Mouse (Mus musculus) lung, postnatal 10 days (tissue): Measurements from ENCODE around the gene 2200002D01Rik.
A peak's percentile ranks its signal among the peaks of the same experiment; 100 is the strongest.
"Not testable (repeated sequence)": the region's sequence is repeated elsewhere in the genome, so short reads cannot be mapped to it uniquely, and the experiment has no call there.

Source experiments
- DNase-seq: peaks from one replicate; pipeline ENCODE4 v3.0.0; 2021

2200002D01Rik gene

DNA sequence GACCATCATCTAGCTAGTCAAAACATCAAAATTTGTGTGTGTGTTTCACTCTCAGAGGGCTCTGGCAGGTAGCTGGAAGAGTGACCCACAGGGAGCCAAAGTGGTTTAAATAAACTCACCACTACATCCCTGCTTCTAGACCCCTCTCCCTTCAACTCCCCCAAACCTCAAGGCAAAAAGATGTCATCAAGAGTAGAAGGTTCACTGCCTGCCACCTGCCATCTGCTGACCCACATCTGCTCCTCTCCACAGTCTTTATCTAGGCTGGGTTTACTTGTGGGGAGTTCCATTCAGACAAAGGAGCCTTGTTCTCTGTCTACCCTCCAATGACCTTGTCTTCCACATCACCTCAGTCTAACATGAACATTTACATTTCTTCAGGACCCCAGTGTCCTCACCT is 31.0 kb upstream of the 2200002D01Rik start:
- DNase-seq = no peak

DNA sequence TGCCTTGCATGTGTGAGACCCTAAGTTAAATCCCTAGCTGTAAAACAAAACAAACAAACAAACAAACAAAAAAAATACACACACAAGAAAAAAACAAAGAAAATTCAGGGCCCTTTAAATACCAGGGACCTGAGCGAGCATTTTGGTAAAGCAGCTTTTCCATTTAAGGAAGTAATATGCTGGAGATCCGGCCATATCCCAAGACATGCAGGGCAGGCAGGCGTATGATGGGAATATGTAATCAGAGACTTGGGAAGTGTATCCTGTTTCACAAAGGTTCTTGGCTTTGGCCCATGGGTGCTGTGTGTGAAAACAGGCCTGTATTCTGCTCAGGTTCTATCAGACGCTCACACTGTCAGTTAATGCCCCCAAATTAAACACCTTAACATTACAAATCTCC is 29.2 kb upstream of the 2200002D01Rik start:
- no peak for DNase-seq

DNA sequence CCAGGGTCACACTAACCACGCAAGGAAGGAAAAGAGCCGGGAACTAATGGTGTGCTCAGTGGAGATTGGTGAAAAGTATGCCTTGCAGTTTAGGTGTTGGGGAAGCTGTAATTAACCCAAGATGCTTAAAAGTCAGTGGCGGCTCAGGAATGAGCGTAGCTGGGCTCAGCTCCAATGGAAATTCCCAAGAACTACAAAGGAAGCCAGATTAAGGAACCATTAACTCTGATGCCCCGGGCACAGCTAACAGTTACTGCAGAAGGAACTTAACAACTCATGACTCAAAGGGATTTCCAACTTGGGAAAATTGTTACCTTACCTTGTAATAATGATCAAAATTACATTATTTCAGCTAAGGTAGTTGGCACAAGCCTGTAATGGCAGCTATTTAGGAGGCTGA is 28.4 kb upstream of the 2200002D01Rik start:
- no peak for DNase-seq

DNA sequence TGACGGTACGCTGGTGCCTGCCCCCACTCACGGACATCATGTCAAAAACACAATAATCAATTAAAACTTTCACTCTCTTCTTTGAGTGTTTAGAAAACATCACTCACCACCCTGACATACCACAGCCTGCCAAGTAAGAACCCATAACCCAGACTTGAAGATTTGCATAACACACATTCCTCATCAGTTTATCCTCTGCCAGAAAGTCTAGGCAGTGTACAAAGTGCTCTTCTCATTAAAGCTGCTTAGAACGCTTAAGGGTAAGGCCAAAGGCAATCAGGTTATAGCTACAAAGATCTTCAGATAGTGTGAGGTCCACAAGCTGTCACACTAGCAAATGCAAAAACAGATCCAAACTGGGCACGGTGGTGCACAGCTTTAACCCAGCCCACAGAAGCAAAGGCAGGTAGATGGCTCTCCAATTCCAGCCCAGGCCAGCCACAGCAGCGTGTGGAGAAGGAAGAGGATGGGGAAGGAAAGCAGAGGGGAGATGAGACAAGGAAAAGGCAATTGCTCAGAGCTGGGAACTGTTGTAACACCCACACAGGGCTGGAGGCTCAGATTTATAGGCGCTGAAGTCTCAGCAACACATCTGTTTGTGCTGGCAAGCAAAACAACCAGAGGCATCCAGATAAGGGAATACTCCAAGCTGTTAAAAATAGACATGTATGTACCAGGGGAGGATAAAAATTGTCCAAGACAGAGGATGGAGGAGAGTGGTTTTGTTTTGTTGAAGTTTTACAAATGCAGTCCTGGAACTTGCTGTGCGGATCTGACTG is 23.6 kb upstream of the 2200002D01Rik start:
- peak; percentile 47 for DNase-seq

DNA sequence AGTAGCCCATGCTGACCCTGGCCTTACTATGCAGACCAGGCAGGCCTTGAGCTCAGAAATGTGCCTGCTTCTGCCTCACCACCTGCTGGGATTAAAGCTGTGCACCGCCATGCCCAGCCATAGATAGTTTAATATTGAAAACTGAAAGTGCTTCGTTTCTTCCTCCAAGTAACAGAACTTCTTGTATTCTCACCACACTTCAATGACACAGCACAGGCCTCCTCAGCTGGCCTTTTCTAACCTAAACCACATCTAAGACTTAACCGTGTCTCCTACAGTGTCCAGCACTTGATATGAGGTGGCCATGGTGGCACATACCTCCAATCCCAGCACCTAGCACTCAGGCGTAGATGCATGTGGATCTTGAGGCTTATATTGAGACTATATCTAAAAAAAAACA is 22.2 kb upstream of the 2200002D01Rik start:
- no peak for DNase-seq

DNA sequence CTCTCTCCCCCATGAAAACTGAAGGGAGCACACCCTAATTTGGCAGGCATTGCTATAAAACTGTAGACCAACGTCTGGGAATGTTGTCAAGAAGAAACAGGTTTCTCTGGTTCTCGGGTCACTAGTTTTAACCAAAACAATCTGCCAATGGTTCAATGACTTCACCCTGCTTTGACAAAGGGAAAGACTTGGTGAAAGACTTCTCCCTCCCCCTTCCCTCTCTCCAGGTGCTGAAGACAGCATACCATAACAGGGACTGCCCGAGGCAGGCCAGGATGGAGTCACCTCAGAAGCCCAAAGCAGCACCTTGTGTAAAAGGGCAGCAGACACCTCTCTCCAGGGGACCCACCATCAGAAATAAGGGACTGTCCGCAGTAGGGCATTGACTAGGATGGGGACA is 18.7 kb upstream of the 2200002D01Rik start:
- no peak for DNase-seq

DNA sequence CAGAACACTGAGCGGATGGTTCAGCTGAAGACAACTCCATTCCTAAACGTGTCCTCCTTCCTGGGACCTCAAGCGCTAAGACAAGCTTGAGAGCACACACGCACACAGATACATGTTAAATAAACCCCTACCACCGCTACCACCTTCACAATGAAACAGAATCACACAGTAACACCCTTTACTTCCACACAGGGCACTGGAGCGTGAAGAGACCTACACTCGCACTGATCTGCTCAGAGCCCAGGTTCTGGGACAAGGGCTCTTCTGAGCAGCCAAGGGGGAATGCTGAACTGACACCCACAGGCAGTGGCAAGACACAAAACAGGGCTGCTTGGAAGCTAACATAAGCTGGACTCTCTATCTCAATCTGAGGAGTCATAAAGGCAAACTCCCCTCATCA is 17.4 kb upstream of the 2200002D01Rik start:
- no peak for DNase-seq

DNA sequence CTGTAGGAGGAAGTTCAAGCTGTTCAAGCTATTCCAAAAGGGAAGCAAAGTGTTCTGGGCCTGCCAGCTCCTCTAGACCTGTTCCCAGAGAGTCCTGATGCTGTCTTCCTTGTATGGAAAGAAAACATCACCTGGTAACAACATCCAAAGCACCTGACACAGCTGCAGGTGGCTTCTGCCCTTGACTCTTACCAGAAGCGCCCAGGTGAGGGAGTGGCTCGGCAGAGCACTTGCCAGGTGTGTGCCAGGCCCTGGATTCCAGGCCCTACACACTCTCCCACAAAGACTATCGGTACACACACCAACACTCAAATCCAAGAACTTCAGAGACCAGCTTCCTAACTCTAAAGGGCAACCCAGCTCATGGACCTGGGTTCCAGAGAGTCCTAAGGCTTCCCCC is 15.6 kb upstream of the 2200002D01Rik start:
- DNase-seq = no peak

DNA sequence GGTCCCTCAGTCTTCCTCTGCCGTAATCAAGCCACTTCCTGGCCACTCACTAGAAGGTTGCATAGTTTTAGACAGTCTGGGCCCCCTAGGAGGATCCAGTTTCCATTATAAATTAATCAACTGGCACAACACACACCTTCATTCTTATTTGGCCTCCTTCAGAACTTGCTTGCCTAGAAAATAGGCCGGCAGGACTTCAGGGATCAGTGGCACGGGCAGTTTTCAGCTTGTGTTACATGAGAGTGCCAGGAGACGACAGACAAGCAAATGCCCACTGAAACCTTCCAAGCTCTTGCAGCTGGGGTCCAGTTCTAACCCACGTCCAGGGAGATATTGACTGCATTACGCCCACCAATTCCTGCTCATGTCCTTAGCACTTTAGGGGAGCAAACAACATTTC is 13.9 kb upstream of the 2200002D01Rik start:
- no peak for DNase-seq

DNA sequence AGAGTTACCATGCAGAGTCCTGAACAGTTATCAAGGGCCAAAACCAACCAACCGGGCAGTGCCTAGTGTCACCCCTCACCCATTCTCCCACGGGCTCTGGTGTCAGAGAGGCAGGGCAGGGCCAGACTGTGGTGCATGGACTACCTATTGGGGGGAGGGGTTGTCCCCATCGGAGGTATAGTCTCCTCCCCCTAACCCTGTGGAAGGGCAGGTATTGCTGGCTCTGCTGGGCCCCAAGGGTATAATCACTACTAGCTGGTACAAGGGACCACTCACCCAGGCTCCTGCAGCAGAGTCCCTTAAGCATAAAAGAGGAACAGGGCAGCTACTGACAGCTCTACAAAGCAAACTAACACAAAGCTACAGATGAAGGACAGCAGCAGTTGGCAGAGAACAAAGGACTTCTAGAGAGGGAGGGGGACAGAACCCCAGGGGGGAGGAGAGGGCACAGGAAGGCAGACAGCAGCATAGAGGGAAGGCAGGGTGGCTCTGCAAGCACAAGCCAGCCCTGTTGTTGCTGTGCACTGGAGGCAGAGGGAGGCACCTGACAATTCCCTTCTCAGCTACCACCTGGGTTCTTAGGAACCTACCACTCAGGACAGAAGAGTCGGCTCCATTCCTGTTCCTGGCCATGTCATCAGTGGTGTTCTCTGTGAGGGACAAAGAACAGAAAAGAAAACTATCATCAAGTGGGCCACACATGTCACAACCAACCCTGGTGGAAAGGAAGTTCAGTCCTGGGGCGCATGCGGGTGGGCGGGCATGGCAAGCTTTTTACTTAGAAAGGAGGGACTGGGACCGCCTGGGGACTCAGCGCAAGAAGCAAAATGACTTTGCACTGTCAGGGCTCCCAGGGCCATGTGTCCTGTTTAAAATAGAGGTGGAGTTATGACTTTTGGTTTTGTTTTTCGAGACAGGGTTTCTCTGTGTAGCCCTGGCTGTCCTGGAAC is 11.8 kb upstream of the 2200002D01Rik start:
- DNase-seq = no peak

DNA sequence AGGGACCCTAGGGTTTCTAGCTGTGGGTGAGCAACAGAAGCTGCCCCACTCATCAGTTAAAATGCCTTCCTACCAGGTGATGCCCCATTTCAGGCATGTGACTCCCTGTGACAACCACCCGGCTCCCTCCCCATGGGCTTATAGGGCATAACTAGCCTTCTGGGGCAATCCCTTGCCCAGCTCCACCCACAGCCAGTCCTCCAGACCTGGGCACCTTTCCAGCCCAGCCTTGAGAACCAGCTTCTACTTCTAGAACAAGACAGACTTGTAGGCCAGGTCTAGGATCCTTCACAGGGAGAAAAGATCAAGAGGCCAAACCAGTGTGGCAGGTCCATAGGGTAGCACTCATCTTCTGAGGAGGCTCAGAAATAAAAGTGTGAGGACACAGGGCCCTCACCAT is 9.1 kb upstream of the 2200002D01Rik start:
- peak; percentile 80 for DNase-seq

DNA sequence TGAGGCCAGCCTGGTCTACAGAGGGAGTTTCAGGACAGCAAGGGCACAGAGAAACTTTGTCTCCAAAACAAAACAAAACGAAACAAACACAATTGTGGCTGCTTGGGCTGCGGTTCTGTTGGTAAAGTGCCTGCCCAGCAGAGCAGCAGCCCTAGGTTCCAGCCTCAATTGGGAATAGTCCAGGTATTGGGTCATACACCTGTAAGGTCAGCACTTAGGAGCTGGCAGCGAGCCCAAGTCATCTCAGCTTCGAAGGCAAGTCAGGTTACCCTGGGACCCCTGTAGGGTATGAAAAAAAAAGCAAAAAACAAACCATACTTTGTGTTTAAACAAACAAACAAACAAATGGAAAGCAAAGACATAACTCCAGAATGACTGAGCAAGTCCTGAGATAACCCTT is 7.6 kb upstream of the 2200002D01Rik start:
- DNase-seq = no peak

DNA sequence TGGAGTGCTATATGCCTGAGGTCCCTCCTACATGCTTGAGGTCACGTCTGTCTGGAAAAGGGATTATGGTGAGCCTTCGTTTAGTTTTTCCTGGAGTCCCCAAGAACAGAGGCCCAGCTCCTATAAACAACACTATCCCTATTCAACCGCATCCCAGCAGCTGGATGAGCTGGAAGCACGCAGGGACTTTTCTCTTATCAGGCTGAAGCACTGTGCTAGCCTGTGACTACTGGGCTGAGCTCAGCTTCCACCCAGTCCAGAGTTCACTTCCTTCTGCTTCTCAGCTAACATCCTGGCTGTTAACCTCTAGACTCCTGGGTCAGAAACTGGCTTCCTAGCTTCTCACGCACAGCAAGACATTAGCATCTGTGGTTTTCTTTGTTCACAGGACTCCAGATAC is 5.6 kb upstream of the 2200002D01Rik start:
- no peak for DNase-seq

DNA sequence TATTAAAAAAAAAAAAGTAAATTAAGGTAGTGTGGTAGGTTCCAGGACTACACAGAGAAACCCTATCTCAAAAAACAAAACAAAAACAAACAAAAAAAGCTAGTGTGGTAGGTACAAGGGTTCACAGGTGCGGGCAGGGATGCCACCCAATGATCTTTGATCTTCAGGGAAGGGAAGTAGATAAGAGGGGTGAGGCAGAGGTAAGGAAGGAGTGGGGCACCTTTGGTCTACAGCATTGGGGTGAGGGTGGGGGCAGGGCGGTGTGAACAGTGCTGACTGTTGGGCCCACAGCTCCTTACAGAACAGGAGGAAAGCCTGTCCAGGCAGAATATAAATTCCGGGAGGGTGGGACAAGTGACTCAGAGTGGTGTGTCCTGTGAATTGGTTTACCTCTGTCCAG is 2.9 kb upstream of the 2200002D01Rik start:
- DNase-seq = no peak

DNA sequence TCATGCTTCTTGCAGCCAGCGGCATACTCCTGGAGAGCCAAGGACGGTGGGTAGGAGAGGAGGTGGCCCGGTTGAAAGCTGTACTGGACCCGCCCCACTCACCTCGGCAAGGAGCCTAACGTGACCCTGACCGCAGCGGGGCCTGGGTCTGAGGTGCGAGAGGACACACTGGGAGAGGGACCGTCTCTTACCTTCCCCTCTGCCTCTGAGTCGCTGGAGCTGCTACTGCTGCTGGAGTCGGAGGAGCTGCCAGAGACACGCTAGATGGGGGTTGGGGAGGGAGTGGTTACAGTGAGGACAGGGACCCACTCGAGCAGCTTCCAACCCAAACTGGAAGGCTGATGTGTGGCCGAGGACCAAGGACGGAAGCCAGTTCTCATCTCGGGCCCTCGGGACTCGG is 560 bp downstream of the 2200002D01Rik start:
- peak; percentile 70 for DNase-seq

DNA sequence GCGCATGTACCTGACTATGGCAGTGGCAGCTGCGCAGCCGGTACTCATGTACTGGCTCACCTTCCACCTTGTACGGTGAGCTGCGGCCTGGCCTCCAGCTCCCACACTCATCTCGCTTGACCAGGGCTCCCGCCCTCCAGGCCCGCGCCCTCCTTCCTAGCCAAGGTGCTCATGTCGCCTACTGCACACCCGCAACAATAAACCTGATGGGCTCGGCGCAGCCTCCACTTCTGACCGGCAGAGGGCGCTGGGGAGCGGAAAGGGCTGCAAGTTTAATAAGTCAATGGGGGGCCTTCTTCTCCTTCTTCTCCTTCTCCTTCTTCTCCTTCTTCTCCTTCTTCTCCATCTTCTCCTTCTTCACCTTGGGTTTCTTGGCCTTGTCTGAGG is 959 bp downstream of the 2200002D01Rik start:
- peak; percentile 90 for DNase-seq

DNA sequence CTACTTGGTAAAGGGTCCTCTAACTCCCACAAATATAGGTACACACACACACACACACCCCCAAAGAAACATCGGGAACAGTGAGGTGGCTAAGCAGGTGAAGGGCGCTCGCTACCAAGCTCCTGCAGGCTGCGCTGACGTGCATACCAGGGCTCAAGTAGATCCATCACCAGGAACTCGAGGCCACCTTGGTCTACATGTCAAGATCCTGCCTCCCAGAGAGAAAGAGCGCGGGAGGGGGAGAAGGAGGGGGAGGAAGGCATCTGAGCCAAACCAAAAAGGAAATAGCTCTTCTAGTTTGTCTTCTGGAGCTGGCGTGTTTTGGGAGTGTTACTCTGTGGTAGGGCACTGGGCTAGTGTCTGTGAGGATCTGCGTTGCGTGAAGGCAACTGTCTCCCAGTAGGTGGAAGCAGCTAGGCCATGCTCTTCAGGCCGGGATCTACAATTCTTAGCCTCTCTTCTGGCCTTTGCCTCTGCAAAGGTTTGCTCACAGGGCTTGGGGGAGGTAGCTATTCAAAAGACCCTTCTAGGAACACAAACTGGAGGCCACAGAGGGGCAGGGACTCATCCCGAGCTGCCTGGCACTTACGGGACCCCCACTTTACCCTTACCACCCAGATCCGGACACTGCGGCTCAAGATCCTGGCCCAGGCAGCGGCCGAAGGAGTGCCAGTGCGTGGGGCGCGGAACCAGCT is 1.5 kb downstream of the 2200002D01Rik start:
- DNase-seq = no peak

DNA sequence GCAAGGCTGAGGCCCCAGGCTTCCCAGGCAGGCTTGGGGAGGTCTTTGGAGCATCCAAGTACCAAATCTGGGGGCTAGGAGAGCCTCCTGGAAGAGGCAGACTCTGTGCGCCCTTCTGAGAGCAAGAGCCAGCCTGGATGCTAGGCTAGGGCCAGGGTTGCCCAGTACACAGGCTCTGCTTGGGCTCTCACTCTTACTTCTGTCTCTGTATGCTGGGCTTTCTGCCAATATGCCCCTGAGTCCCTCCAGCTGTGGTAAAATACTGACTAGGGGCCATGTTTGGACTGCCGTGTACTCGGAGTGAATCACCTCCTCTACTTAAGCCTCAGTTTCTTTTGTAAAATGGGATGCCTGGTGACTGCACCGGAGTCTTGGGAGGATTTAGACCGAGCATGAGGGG is 2.3 kb downstream of the 2200002D01Rik start:
- peak; percentile 51 for DNase-seq

DNA sequence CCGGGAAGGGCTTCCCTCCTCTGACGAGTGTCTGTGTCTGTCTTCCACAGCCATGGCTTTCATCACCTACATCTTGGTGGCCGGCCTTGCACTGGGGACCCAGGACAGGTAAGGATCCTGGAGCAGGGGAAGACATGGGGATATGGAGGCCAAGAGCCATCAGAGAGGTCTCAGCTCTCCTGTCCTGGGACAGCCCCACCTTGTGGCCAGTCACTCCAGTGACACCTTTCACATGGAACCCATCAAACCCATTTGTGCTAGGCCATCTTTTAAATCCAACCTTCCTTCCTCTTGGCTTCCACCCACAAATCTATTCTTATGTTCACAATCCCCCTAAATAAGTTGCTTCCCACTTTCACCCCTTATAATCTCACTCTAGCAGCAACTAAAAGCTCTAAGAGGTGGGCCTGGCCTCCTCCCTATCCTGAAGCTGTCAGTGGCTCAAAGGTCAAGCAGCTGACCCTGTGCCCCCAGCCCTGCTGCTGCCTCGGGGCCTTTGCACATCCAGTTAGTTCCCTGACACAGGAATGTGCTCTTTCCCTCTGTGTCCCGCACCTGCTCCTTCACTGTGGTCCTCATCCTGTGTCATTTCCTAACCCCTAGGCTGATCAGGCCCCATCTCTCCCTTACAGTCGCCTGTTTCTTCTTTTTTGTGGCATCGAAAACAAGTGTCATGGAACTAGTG is 3.4 kb downstream of the 2200002D01Rik start:
- peak; percentile 52 for DNase-seq

DNA sequence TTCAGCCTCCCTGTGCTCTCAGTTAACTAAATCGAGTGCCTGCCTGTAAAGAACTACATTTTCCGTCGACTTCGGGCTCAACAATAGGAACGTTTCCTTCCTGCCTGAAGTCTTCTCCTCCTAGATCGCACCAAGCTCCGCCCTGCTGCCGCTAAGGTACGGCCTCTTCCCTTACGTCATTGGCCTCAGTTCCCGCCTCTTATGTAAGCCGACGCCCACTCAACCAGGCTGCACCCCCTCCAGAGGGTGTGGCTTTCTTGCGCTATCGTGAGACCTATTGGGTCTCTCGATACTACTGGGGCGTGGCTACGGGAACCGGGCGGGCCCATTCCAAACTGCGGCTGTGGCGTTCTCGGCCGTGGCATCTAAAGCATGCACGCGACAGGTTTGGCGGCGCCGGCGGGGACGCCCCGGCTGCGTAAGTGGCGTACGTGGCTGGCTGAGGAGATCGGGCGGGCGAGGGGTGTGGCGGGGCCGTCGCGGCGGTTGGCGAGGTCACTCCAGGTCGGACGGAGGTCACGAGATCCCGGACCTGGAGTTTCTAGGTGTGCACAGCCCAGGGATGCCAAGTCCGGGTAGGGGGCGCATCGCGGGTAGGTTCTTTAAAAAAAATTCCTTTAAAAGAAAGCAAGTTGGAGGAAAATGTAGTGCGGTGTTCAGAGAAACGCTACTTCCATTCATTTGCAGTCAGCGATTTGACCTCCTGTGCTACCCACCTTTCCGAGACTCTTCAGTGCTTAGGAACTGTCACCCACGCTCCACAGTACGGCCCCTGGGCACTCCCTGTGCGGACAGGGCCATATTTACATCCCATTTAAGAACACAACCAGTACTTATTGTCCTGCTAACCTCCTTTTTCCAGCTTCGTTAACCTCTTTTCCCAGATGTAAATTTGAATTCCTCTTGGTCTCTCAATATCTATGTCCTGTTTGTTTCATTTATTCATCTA is 10.0 kb downstream of the 2200002D01Rik start, which contains the start of gene Yif1b:
TSS of gene Yif1b (plus strand) at position 311 of the 949 bp plus-strand sequence.
- DNase-seq = peak; percentile 99

DNA sequence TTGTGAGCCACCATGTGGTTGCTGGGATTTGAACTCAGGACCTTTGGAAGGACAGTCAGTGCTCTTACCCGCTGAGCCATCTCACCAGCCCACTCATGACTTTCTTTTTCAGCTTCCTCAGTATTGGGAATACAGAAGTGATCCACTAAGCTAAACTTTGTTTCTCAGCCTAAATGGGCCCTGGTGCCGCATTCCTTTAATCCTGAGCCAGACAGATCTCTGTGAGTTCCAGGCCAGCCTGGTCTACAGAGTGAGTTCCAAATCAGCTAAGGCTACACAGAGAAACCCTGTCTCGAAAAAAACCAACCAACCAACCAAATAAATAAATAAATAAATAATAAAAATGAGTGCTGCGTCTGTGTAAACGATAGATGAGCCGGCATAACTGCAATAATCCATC is 10.7 kb downstream of the 2200002D01Rik start:
- DNase-seq = not testable (repeated sequence)

DNA sequence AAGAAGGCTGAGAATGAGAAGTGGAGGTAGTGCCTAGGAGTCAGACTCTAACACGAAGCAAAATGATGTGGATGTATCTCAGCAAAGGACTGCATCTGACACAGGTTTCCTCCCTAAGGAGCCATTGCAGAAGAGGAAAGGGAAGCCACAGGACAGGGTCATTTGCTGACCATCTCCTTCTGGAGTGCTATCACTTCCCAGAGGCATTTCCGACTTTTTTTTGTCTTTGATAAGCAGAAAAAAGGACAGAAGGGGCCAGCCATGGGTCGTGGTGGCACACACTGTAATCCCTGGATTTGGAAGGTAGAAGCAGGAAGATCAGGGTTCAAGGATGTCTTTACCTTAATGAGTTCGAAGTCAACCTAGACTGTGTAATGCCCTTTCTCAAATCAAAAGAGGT is 11.7 kb downstream of the 2200002D01Rik start:
- DNase-seq = no peak
